Mouse (Mus musculus) stomach, embryonic 14.5 days (tissue): Measurements from ENCODE around the gene Hist1h2ah. TPM values are rescaled to one million over a fixed set of nuclear protein-coding genes. Genes with fewer than 3 reads are reported as not detected.

Experiments used
- ATAC-seq: fragments of 200-750 bp; cut with Nextera tagmentation; 2 replicates; pipeline ENCODE4 v1.8.0; 2017; ENCODE audit warnings: low read depth, moderate TSS enrichment; ENCODE audit not compliant: insufficient number of reproducible peaks, insufficient read depth, low FRiP score
- H3K27ac ChIP-seq: fragments of 300-500 bp; sonication (generic); 2 replicates; pipeline ENCODE4 v1.5.1; 2014; ENCODE audit warnings: mild to moderate bottlenecking, low read length, moderate library complexity, mixed read lengths
- H3K27me3 ChIP-seq: fragments of 300-500 bp; sonication (generic); 2 replicates; pipeline ENCODE4 v1.6.1; 2014; ENCODE audit warnings: low read length, control low read depth, mixed read lengths; ENCODE audit not compliant: control insufficient read depth, insufficient read depth
- H3K36me3 ChIP-seq: fragments of 300-500 bp; sonication (generic); 2 replicates; pipeline ENCODE4 v1.6.1; 2014; ENCODE audit warnings: mild to moderate bottlenecking, control low read depth, low read length, moderate library complexity, mixed read lengths; ENCODE audit not compliant: control insufficient read depth, insufficient read depth
- H3K4me1 ChIP-seq: fragments of 300-500 bp; sonication (generic); 2 replicates; pipeline ENCODE4 v1.6.1; 2014; ENCODE audit warnings: low read length, control low read depth, mixed read lengths; ENCODE audit not compliant: control insufficient read depth, insufficient read depth
- H3K4me2 ChIP-seq: fragments of 300-500 bp; sonication (generic); replicated peaks from 2 replicates; pipeline ENCODE4 v1.6.1; 2014; ENCODE audit warnings: low read depth, low read length, control low read depth
- H3K4me3 ChIP-seq: fragments of 300-500 bp; sonication (generic); 2 replicates; pipeline ENCODE4 v1.5.1; 2014; ENCODE audit warnings: low read depth, low read length, control low read depth
- H3K9ac ChIP-seq: fragments of 300-500 bp; sonication (generic); replicated peaks from 2 replicates; pipeline ENCODE4 v1.6.1; 2014; ENCODE audit warnings: low read depth, mild to moderate bottlenecking, control low read depth, low read length, moderate library complexity, mixed read lengths
- H3K9me3 ChIP-seq: fragments of 300-500 bp; sonication (generic); 2 replicates; pipeline ENCODE4 v1.6.1; 2016; ENCODE audit warnings: low read depth, low read length, control low read depth; ENCODE audit not compliant: control insufficient read depth
- WGBS: fragments of 180-500 bp; shearing (Covaris S2); extraction: QIAGEN DNeasy Blood & Tissue Kit; methylation state at CpG from one replicate; pipeline ENCODE4 v1.1.7; 2014; 5-methylcytosine and 5-hydroxymethylcytosine counted together
- polyA plus RNA-seq: library from polyadenylated mRNA; unstranded; fragments of >200 nt; fragmentation: Nextera tagmentation; extraction: Ambion mirVana; gene quantifications from 2 replicates; pipeline ENCODE4 v1.2.1, GENCODE M21; 2014

Gene Hist1h2ah
- polyA plus RNA-seq, 1 experiment from 2014 or later, result 10.3 TPM

- no peaks in the 10 kb centered on the region for H3K27me3 ChIP-seq
- peak overlapping the region; percentile 85 for H3K27ac ChIP-seq
- peak overlapping the region; percentile 47 for H3K9ac ChIP-seq
- no peak; the same call in 1 of the 2 replicates for ATAC-seq
- H3K36me3 ChIP-seq, result no peaks in the 10 kb centered on the region
- H3K4me2 ChIP-seq, result peak overlapping the region; percentile 66
- no peaks in the 10 kb centered on the region for H3K9me3 ChIP-seq
- WGBS, result under 1% methylated on average over 11 of the region's 14 CpGs
- peak overlapping the region; percentile 32 for H3K4me3 ChIP-seq
- peaks cover 5% of the 10 kb centered on the region; the same call in 1 of the 2 replicates for H3K4me1 ChIP-seq
Measured at GRCm38 (mm10) chr13:22034443-22035266, 713 bp downstream of the Hist1h2ah start.

- no peaks in the 10 kb centered on the region for H3K36me3 ChIP-seq
- ATAC-seq, result no peak
- WGBS, result 43% methylated on average over 5 of the region's 5 CpGs
- no peaks in the 10 kb centered on the region for H3K27me3 ChIP-seq
- H3K4me3 ChIP-seq, result peak overlapping the region; percentile 32
- H3K27ac ChIP-seq, result peak overlapping the region; percentile 85; the same call in 1 of the 2 replicates
- peak overlapping the region; percentile 66 for H3K4me2 ChIP-seq
- H3K4me1 ChIP-seq, result peaks cover 5% of the 10 kb centered on the region; the same call in 1 of the 2 replicates
- H3K9ac ChIP-seq, result peak overlapping the region; percentile 47; the same call in 1 of the 2 replicates
- no peaks in the 10 kb centered on the region for H3K9me3 ChIP-seq
Measured at GRCm38 (mm10) chr13:22033741-22034442, 1.5 kb downstream of the Hist1h2ah start.

- Histone ChIP-seq H3K27me3 (no peaks in the 10 kb centered on the region), H3K4me3 (no peak overlapping the region), H3K9ac (no peak overlapping the region), H3K27ac (no peak overlapping the region), H3K4me2 (no peak overlapping the region), H3K4me1 (no peaks in the 10 kb centered on the region), H3K36me3 (no peaks in the 10 kb centered on the region), H3K9me3 (no peaks in the 10 kb centered on the region)
- WGBS, result 13% methylated on average over 4 of the region's 4 CpGs
- no peak for ATAC-seq
Measured at GRCm38 (mm10) chr13:22030493-22030892, 4.9 kb downstream of the Hist1h2ah start.

GRCm38 (mm10) chr13:22029928-22030327, 5.4 kb downstream of the Hist1h2ah start:
- Histone ChIP-seq H3K27me3 (no peaks in the 10 kb centered on the region), H3K9ac (no peak overlapping the region), H3K4me1 (no peaks in the 10 kb centered on the region), H3K4me2 (no peak overlapping the region), H3K36me3 (no peaks in the 10 kb centered on the region), H3K4me3 (no peak overlapping the region), H3K9me3 (no peaks in the 10 kb centered on the region), H3K27ac (no peak overlapping the region)
- 42% methylated on average over 8 of the region's 8 CpGs for WGBS
- no peak for ATAC-seq

- H3K4me3 ChIP-seq, result peak overlapping the region; percentile 32
- no peaks in the 10 kb centered on the region for H3K36me3 ChIP-seq
- H3K9ac ChIP-seq, result no peak overlapping the region; the same call in 1 of the 2 replicates
- H3K27me3 ChIP-seq, result no peaks in the 10 kb centered on the region
- 2% methylated on average over 40 of the region's 40 CpGs for WGBS
- no peaks in the 10 kb centered on the region for H3K4me1 ChIP-seq
- no peak overlapping the region; the same call in 1 of the 2 replicates for H3K27ac ChIP-seq
- H3K4me2 ChIP-seq, result peak overlapping the region; percentile 36
- H3K9me3 ChIP-seq, result no peaks in the 10 kb centered on the region
- ATAC-seq, result peak; percentile 79
Measured at GRCm38 (mm10) chr13:22028673-22029460, 6.5 kb downstream of the Hist1h2ah start.

- ATAC-seq, result peak; percentile 46; the same call in 1 of the 2 replicates
- 1% methylated on average over 35 of the region's 35 CpGs for WGBS
- no peaks in the 10 kb centered on the region for H3K27me3 ChIP-seq
- H3K9ac ChIP-seq, result 0 out of 2 replicates have a peak overlapping the region, but pooled peaks have one; percentile 26
- no peaks in the 10 kb centered on the region for H3K4me1 ChIP-seq
- peak overlapping the region; percentile 54 for H3K4me2 ChIP-seq
- H3K36me3 ChIP-seq, result no peaks in the 10 kb centered on the region
- H3K9me3 ChIP-seq, result no peaks in the 10 kb centered on the region
- H3K4me3 ChIP-seq, result peak overlapping the region; percentile 44
- H3K27ac ChIP-seq, result no peak overlapping the region
Measured at GRCm38 (mm10) chr13:22026058-22027031, 9.0 kb downstream of the Hist1h2ah start.

GRCm38 (mm10) chr13:22022241-22022640, 13.1 kb downstream of the Hist1h2ah start:
- no peaks in the 10 kb centered on the region for H3K27me3 ChIP-seq
- peak; percentile 76; the same call in 1 of the 2 replicates for ATAC-seq
- H3K4me2 ChIP-seq, result peak overlapping the region; percentile 81
- 0 out of 2 replicates have a peak overlapping the region, but pooled peaks have one; percentile 1 for H3K9ac ChIP-seq
- no peaks in the 10 kb centered on the region for H3K9me3 ChIP-seq
- WGBS, result under 1% methylated on average over 9 of the region's 9 CpGs
- no peaks in the 10 kb centered on the region for H3K36me3 ChIP-seq
- H3K27ac ChIP-seq, result no peak overlapping the region
- no peaks in the 10 kb centered on the region for H3K4me1 ChIP-seq
- peak overlapping the region; percentile 50 for H3K4me3 ChIP-seq
